Mouse (Mus musculus) lung, postnatal 10 days (tissue): ENCODE measurements around the gene Naa25.

Experiments used
- DNase-seq: peaks from one replicate; pipeline ENCODE4 v3.0.0; 2021

The Naa25 gene

GRCm38 (mm10) chr5:121397187-121398145 lies at the start of gene Naa25:
Naa25 (plus strand) TSS chr5:121397936.
- peak; percentile 98 for DNase-seq

GRCm38 (mm10) chr5:121359229-121359628 lies 38.5 kb upstream of the Naa25 start:
- DNase-seq = no peak

- DNase-seq = peak; percentile 68
Observed at GRCm38 (mm10) chr5:121361696-121362095, 36.0 kb upstream of the Naa25 start.

GRCm38 (mm10) chr5:121363441-121363840 lies 34.3 kb upstream of the Naa25 start:
- no peak for DNase-seq

GRCm38 (mm10) chr5:121366449-121367225 lies 31.1 kb upstream of the Naa25 start:
- peak; percentile 46 for DNase-seq

GRCm38 (mm10) chr5:121367255-121367654 lies 30.5 kb upstream of the Naa25 start:
- no peak for DNase-seq

- no peak for DNase-seq
Observed at GRCm38 (mm10) chr5:121371712-121372111, 26.0 kb upstream of the Naa25 start.

GRCm38 (mm10) chr5:121374790-121375189 lies 22.9 kb upstream of the Naa25 start:
- DNase-seq = no peak

GRCm38 (mm10) chr5:121376972-121377371 lies 20.8 kb upstream of the Naa25 start:
- DNase-seq = peak; percentile 79

- no peak for DNase-seq
Observed at GRCm38 (mm10) chr5:121378678-121379256, 19.0 kb upstream of the Naa25 start.

GRCm38 (mm10) chr5:121380692-121381091 lies 17.0 kb upstream of the Naa25 start:
- DNase-seq = no peak

- DNase-seq = no peak
Observed at GRCm38 (mm10) chr5:121383857-121384756, 13.6 kb upstream of the Naa25 start.

GRCm38 (mm10) chr5:121384757-121385460 lies 12.8 kb upstream of the Naa25 start:
- peak; percentile 71 for DNase-seq

GRCm38 (mm10) chr5:121385461-121386119 lies 12.1 kb upstream of the Naa25 start, which contains the start of gene Trafd1:
Trafd1 (minus strand) TSS chr5:121385632.
- peak; percentile 98 for DNase-seq

GRCm38 (mm10) chr5:121386120-121386909 lies 11.4 kb upstream of the Naa25 start:
- peak; percentile 54 for DNase-seq

GRCm38 (mm10) chr5:121387126-121387525 lies 10.6 kb upstream of the Naa25 start:
- DNase-seq = peak; percentile 74

- no peak for DNase-seq
Observed at GRCm38 (mm10) chr5:121389106-121389505, 8.6 kb upstream of the Naa25 start.

- no peak for DNase-seq
Observed at GRCm38 (mm10) chr5:121389691-121390090, 8.0 kb upstream of the Naa25 start.

- DNase-seq = peak; percentile 73
Observed at GRCm38 (mm10) chr5:121392667-121393380, 4.9 kb upstream of the Naa25 start.
